Mouse (Mus musculus): ENCODE results near the gene 1700028P14Rik.

The 1700028P14Rik gene

GRCm38 (mm10) chr19:23614268-23614667 lies 38.3 kb downstream of the 1700028P14Rik start:
- in situ Hi-C loops (cut with MboI; ENCODE audit: unreplicated experiment in 2 of 2) = no loop called here

GRCm38 (mm10) chr19:23609724-23610123 lies 42.9 kb downstream of the 1700028P14Rik start:
- in situ Hi-C loops (cut with MboI; ENCODE audit: unreplicated experiment in 2 of 2) = no loop called here

GRCm38 (mm10) chr19:23607951-23608350 lies 44.7 kb downstream of the 1700028P14Rik start:
- in situ Hi-C loops (cut with MboI; ENCODE audit: unreplicated experiment in 2 of 2) = no loop called here

- in situ Hi-C loops (cut with MboI; ENCODE audit: unreplicated experiment in 2 of 2) = no loop called here
These were observed 57.7 kb downstream of the 1700028P14Rik start for GRCm38 (mm10) chr19:23594950-23595349.

GRCm38 (mm10) chr19:23578606-23579355 lies 73.8 kb downstream of the 1700028P14Rik start:
- in situ Hi-C loops (cut with MboI; ENCODE audit: unreplicated experiment in 2 of 2) = no loop called here

- in situ Hi-C loops (cut with MboI; ENCODE audit: unreplicated experiment in 2 of 2) = no loop called here
These were observed 75.9 kb downstream of the 1700028P14Rik start for GRCm38 (mm10) chr19:23576685-23577084.

GRCm38 (mm10) chr19:23563693-23564092 lies 88.9 kb downstream of the 1700028P14Rik start:
- in situ Hi-C loops (cut with MboI; ENCODE audit: unreplicated experiment in 2 of 2) = no loop called here

- in situ Hi-C loops (cut with MboI; ENCODE audit: unreplicated experiment in 2 of 2) = no loop called here
These were observed 90.0 kb downstream of the 1700028P14Rik start for GRCm38 (mm10) chr19:23562588-23562987.

- in situ Hi-C loops (cut with MboI; ENCODE audit: unreplicated experiment in 2 of 2) = no loop called here
These were observed 90.6 kb downstream of the 1700028P14Rik start for GRCm38 (mm10) chr19:23562061-23562460.

- in situ Hi-C loops (cut with MboI; ENCODE audit: unreplicated experiment in 2 of 2) = no loop called here
These were observed 99.2 kb downstream of the 1700028P14Rik start for GRCm38 (mm10) chr19:23553450-23553849.

- in situ Hi-C loops (cut with MboI; ENCODE audit: unreplicated experiment in 2 of 2) = no loop called here
These were observed 107.0 kb downstream of the 1700028P14Rik start for GRCm38 (mm10) chr19:23545604-23546003.

GRCm38 (mm10) chr19:23543244-23544004 lies 109.2 kb downstream of the 1700028P14Rik start:
- in situ Hi-C loops (cut with MboI; ENCODE audit: unreplicated experiment in 2 of 2) = no loop called here

GRCm38 (mm10) chr19:23542759-23543158 lies 109.9 kb downstream of the 1700028P14Rik start:
- in situ Hi-C loops (cut with MboI; ENCODE audit: unreplicated experiment in 2 of 2) = no loop called here

- in situ Hi-C loops (cut with MboI; ENCODE audit: unreplicated experiment in 2 of 2) = no loop called here
These were observed 116.9 kb downstream of the 1700028P14Rik start for GRCm38 (mm10) chr19:23535700-23536099.

GRCm38 (mm10) chr19:23531899-23532298 lies 120.7 kb downstream of the 1700028P14Rik start:
- in situ Hi-C loops (cut with MboI; ENCODE audit: unreplicated experiment in 2 of 2) = no loop called here

GRCm38 (mm10) chr19:23523711-23524110 lies 128.9 kb downstream of the 1700028P14Rik start:
- in situ Hi-C loops (cut with MboI; ENCODE audit: unreplicated experiment in 2 of 2) = loop anchor here (5.0 to 25.0 kb wide), 6 partner anchors 511 to 1186 kb away; no protein-coding TSS in a partner anchor

GRCm38 (mm10) chr19:23521831-23522230 lies 130.8 kb downstream of the 1700028P14Rik start:
- in situ Hi-C loops (cut with MboI; ENCODE audit: unreplicated experiment in 2 of 2) = loop anchor here (5.0 to 25.0 kb wide), 6 partner anchors 510 to 1185 kb away; no protein-coding TSS in a partner anchor

GRCm38 (mm10) chr19:23521071-23521470 lies 131.5 kb downstream of the 1700028P14Rik start:
- in situ Hi-C loops (cut with MboI; ENCODE audit: unreplicated experiment in 2 of 2) = loop anchor here (5.0 to 25.0 kb wide), 6 partner anchors 509 to 1184 kb away; no protein-coding TSS in a partner anchor

GRCm38 (mm10) chr19:23520629-23521028 lies 132.0 kb downstream of the 1700028P14Rik start:
- in situ Hi-C loops (cut with MboI; ENCODE audit: unreplicated experiment in 2 of 2) = loop anchor here (5.0 to 25.0 kb wide), 6 partner anchors 508 to 1183 kb away; no protein-coding TSS in a partner anchor

- in situ Hi-C loops (cut with MboI; ENCODE audit: unreplicated experiment in 2 of 2) = loop anchor here in 1 of 2 experiments (25.0 kb wide), 2 partner anchors 506 to 1181 kb away; no protein-coding TSS in a partner anchor
These were observed 134.1 kb downstream of the 1700028P14Rik start for GRCm38 (mm10) chr19:23518477-23518876.

- in situ Hi-C loops (cut with MboI; ENCODE audit: unreplicated experiment in 2 of 2) = loop anchor here in 1 of 2 experiments (25.0 kb wide), 2 partner anchors 499 to 1174 kb away; no protein-coding TSS in a partner anchor
These were observed 141.3 kb downstream of the 1700028P14Rik start for GRCm38 (mm10) chr19:23511303-23511702.

Data from v-Abl transformed pro-B cells (cell line).